Mouse (Mus musculus): ENCODE measurements at regions not wholly inside any gene's neighbourhood (a gene's known extent, or its start where the extent isn't known, plus 50 kb on each side); places are given as distances from the start of the nearest gene placed in this dataset.

- Histone ChIP-seq H3K36me3 (replicated peaks; ENCODE audit: insufficient read depth, low read length) (no peaks in the 10 kb centered on the region), H3K4me2 (ENCODE audit: low read depth, low read length) (no peak overlapping the region), H3K4me1 (ENCODE audit: insufficient read depth) (peaks cover 5% of the 10 kb centered on the region; the same call in 1 of the 2 replicates), H3K27ac (ENCODE audit: low read depth) (no peak overlapping the region), H3K9ac (replicated peaks) (no peak overlapping the region), H3K9me3 (ENCODE audit: low read length) (no peaks in the 10 kb centered on the region), H3K27me3 (ENCODE audit: insufficient read depth, low read length) (peaks cover 8% of the 10 kb centered on the region; the same call in 1 of the 2 replicates), H3K4me3 (ENCODE audit: low read depth, low read length) (no peak overlapping the region)
- no peak for DNase-seq
- WGBS (ENCODE audit: insufficient replicate concordance) = 6% methylated on average over 6 of the region's 6 CpGs
- TF ChIP-seq CTCF (IDR thresholded peaks at IDR 0.05; ENCODE audit: low read depth) (no peak), EP300 (IDR thresholded peaks at IDR 0.05; ENCODE audit: low read depth) (no peak)
- ATAC-seq = no peak
Measured at GRCm38 (mm10) chr1:132799258-132799657, 57.7 kb upstream of the Nfasc start.

- no peak for ATAC-seq
- H3K27me3 ChIP-seq (ENCODE audit: insufficient read depth, low read length) = peaks cover 5% of the 10 kb centered on the region; the same call in 1 of the 2 replicates
- H3K4me2 ChIP-seq (ENCODE audit: low read depth, low read length) = no peak overlapping the region
- H3K36me3 ChIP-seq (replicated peaks; ENCODE audit: insufficient read depth, low read length) = no peaks in the 10 kb centered on the region
- H3K4me1 ChIP-seq (ENCODE audit: insufficient read depth) = no peaks in the 10 kb centered on the region
- DNase-seq = no peak
- no peak overlapping the region for H3K27ac ChIP-seq (ENCODE audit: low read depth)
- no peak overlapping the region for H3K4me3 ChIP-seq (ENCODE audit: low read depth, low read length)
- H3K9me3 ChIP-seq (ENCODE audit: low read length) = no peaks in the 10 kb centered on the region
- WGBS (ENCODE audit: insufficient replicate concordance) = 78% methylated on average over 1 of the region's 1 CpGs
- TF ChIP-seq CTCF (IDR thresholded peaks at IDR 0.05; ENCODE audit: low read depth) = no peak
- no peak for TF ChIP-seq EP300 (IDR thresholded peaks at IDR 0.05; ENCODE audit: low read depth)
- H3K9ac ChIP-seq (replicated peaks) = no peak overlapping the region
Measured at GRCm38 (mm10) chr1:132794462-132794861, 52.9 kb upstream of the Nfasc start.
